Mouse (Mus musculus): Measurements from ENCODE around the gene Lrmda.

DNA sequence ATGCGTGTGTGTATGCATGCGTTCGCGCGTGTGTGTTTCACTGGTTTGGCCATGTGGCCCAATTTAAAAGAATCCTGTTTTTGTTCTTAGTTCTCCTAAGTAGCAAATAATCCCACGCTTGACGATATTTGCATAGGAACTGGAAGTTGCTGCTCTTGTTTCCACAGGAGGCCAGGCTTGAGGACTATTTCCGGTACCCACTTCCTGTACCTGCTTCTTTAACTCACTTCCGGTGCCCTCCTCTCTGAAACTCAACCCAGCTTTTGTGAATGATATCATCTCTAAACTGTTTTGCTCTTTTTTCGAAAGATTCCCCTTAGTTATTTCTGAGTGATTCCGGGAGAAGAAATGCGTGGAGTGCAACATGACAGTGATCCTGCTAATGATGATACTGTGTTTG lies 236.8 kb downstream of the Lrmda start:
- TF ChIP-seq CTCF (conservative IDR thresholded peaks at IDR 0.05; ENCODE audit: low read length) (no peak), POU5F1 (IDR thresholded peaks at IDR 0.05; ENCODE audit: borderline replicate concordance, low read length) (no peak)
